Mouse (Mus musculus) heart, embryonic 15.5 days (tissue): ENCODE data around the gene Lix1l. TPM values are rescaled to one million over a fixed set of nuclear protein-coding genes. Genes with fewer than 3 reads are reported as not detected.

Source experiments
- ATAC-seq: fragments of 200-750 bp; cut with Nextera tagmentation; replicated peaks from 2 replicates; pipeline ENCODE4 v1.8.0; 2017; ENCODE audit warnings: low read depth, moderate TSS enrichment; ENCODE audit not compliant: insufficient number of reproducible peaks, insufficient read depth, low FRiP score
- H3K27ac ChIP-seq: fragments of 300-500 bp; sonication (generic); 2 replicates; pipeline ENCODE4 v1.5.1; 2015; ENCODE audit warnings: mild to moderate bottlenecking, inconsistent platforms
- H3K27me3 ChIP-seq: fragments of 300-500 bp; sonication (generic); 2 replicates; pipeline ENCODE4 v1.6.1; 2015; ENCODE audit warnings: inconsistent platforms
- H3K36me3 ChIP-seq: fragments of 300-500 bp; sonication (generic); 2 replicates; pipeline ENCODE4 v1.6.1; 2015; ENCODE audit warnings: mild to moderate bottlenecking, inconsistent platforms
- H3K4me1 ChIP-seq: fragments of 300-500 bp; sonication (generic); replicated peaks from 2 replicates; pipeline ENCODE4 v1.6.1; 2015; ENCODE audit warnings: inconsistent platforms
- H3K4me2 ChIP-seq: fragments of 300-500 bp; sonication (generic); 2 replicates; pipeline ENCODE4 v1.6.1; 2015; ENCODE audit warnings: inconsistent platforms, mild to moderate bottlenecking, moderate library complexity
- H3K4me3 ChIP-seq: fragments of 300-500 bp; sonication (generic); 2 replicates; pipeline ENCODE4 v1.5.1; 2015; ENCODE audit warnings: mild to moderate bottlenecking, inconsistent platforms
- H3K9ac ChIP-seq: fragments of 300-500 bp; sonication (generic); 2 replicates; pipeline ENCODE4 v1.6.1; 2015; ENCODE audit warnings: mild to moderate bottlenecking, inconsistent platforms
- H3K9me3 ChIP-seq: fragments of 300-500 bp; sonication (generic); replicated peaks from 2 replicates; pipeline ENCODE4 v1.6.1; 2016; ENCODE audit warnings: inconsistent platforms
- WGBS: fragments of 180-500 bp; shearing (Covaris S2); methylation state at CpG from one replicate; pipeline ENCODE4 v1.1.7; 2015; ENCODE audit warnings: mixed read lengths; 5-methylcytosine and 5-hydroxymethylcytosine counted together
- polyA plus RNA-seq: library from polyadenylated mRNA; unstranded; fragments of >200 nt; fragmentation: Nextera tagmentation; extraction: Ambion mirVana; gene quantifications from 2 replicates; pipeline ENCODE4 v1.2.1, GENCODE M21; 2015

The Lix1l gene
- polyA plus RNA-seq, 1 experiment from 2014 or later, result 5.3 TPM

- H3K36me3 ChIP-seq, result peaks cover 20% of the 10 kb centered on the region
- ATAC-seq, result no peak
- peaks cover 40% of the 10 kb centered on the region for H3K4me1 ChIP-seq
- H3K4me2 ChIP-seq, result peak overlapping the region; percentile 66
- no peaks in the 10 kb centered on the region for H3K27me3 ChIP-seq
- H3K9ac ChIP-seq, result peak overlapping the region; percentile 90
- H3K4me3 ChIP-seq, result peak overlapping the region; percentile 73
- 10% methylated on average over 10 of the region's 10 CpGs for WGBS
- H3K27ac ChIP-seq, result peak overlapping the region; percentile 96
- H3K9me3 ChIP-seq, result no peaks in the 10 kb centered on the region
Measured at GRCm38 (mm10) chr3:96558668-96559196, 42.2 kb upstream of the Lix1l start.

GRCm38 (mm10) chr3:96559398-96559910, 41.5 kb upstream of the Lix1l start:
- Histone ChIP-seq H3K27me3 (no peaks in the 10 kb centered on the region), H3K4me3 (peak overlapping the region; percentile 73), H3K4me2 (peak overlapping the region; percentile 66), H3K9me3 (no peaks in the 10 kb centered on the region), H3K27ac (peak overlapping the region; percentile 96), H3K4me1 (peaks cover 40% of the 10 kb centered on the region), H3K9ac (peak overlapping the region; percentile 90), H3K36me3 (peaks cover 20% of the 10 kb centered on the region)
- no peak for ATAC-seq
- 24% methylated on average over 12 of the region's 12 CpGs for WGBS

DNA sequence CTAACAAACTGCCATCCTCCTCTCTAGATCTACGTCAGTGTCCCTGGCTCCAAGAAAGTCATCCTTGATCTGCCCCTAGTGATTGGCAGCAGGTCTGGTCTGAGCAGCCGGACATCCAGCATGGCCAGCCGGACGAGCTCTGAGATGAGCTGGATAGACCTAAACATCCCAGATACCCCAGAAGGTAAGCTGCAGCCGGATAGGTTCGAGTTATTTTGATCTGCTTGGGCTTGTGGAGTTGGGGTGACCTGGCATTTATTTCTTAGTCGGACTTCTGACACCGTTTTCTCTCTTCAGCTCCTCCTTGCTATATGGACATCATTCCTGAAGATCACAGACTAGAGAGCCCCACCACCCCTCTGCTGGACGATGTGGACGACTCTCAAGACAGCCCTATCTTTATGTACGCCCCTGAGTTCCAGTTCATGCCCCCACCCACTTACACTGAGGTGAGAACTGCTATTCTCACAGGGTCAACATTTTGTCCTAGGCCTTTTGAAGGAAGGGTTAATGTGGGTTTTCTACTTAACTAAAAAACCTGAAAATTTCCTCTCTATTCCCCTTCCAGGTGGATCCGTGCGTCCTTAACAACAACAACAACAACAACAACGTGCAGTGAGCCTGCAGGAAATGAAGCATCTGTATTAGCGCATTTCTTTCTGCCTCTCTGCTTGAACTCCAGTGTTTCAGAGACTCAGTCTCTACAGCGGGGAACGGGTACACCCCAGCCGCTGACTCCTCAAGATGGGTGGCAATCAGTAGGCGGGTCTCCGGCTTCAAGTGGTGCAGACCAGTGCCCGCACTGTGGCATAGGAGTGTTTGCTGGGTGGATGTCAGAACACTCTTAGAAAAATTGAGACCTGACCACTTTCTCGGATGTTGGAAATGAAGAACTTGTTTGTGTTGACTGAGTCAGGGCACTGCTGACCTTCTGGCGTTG, 40.8 kb upstream of the Lix1l start:
- Histone ChIP-seq H3K9ac (peak overlapping the region; percentile 90), H3K36me3 (peaks cover 20% of the 10 kb centered on the region), H3K27me3 (no peaks in the 10 kb centered on the region), H3K27ac (peak overlapping the region; percentile 96), H3K4me1 (peaks cover 37% of the 10 kb centered on the region), H3K4me2 (peak overlapping the region; percentile 66), H3K9me3 (no peaks in the 10 kb centered on the region), H3K4me3 (peak overlapping the region; percentile 73)
- no peak for ATAC-seq
- 36% methylated on average over 23 of the region's 23 CpGs for WGBS

GRCm38 (mm10) chr3:96560881-96561668, 39.9 kb upstream of the Lix1l start:
- Histone ChIP-seq H3K27ac (peak overlapping the region; percentile 96), H3K36me3 (peaks cover 20% of the 10 kb centered on the region), H3K4me1 (peaks cover 28% of the 10 kb centered on the region), H3K4me2 (peak overlapping the region; percentile 66), H3K4me3 (peak overlapping the region; percentile 73), H3K27me3 (no peaks in the 10 kb centered on the region), H3K9ac (peak overlapping the region; percentile 90), H3K9me3 (no peaks in the 10 kb centered on the region)
- ATAC-seq, result no peak
- 56% methylated on average over 9 of the region's 9 CpGs for WGBS

- Histone ChIP-seq H3K4me2 (peak overlapping the region; percentile 66), H3K36me3 (peaks cover 20% of the 10 kb centered on the region), H3K4me1 (peaks cover 30% of the 10 kb centered on the region), H3K9ac (peak overlapping the region; percentile 36), H3K27ac (peak overlapping the region; percentile 96), H3K27me3 (no peaks in the 10 kb centered on the region), H3K4me3 (peak overlapping the region; percentile 73), H3K9me3 (no peaks in the 10 kb centered on the region)
- 33% methylated on average over 10 of the region's 10 CpGs for WGBS
- ATAC-seq, result no peak
Measured at GRCm38 (mm10) chr3:96561946-96562681, 38.8 kb upstream of the Lix1l start.

DNA sequence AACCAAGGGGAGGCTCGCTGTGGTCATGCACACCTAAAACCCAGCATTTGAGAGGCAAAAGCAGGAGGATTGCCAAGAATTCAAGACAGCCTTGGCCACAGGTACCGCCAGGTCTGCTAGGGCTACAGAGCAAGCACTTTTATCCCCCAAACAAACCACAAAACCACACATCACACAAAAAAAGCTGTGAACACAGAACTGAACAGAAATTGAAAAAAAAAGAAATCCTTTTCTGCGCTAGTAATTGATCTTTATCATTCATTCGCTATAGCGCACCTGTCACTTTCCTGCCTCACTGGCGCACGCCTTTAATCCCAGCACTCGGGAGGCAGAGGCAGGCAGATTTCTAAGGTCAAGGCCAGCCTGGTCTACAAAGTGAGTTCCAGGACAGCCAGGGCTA, 37.7 kb upstream of the Lix1l start:
- peaks cover 30% of the 10 kb centered on the region for H3K4me1 ChIP-seq
- H3K9me3 ChIP-seq, result no peaks in the 10 kb centered on the region
- no peak overlapping the region for H3K9ac ChIP-seq
- peak overlapping the region; percentile 96 for H3K27ac ChIP-seq
- 82% methylated on average over 8 of the region's 8 CpGs for WGBS
- no peak overlapping the region for H3K4me2 ChIP-seq
- no peak for ATAC-seq
- H3K4me3 ChIP-seq, result no peak overlapping the region
- peaks cover 20% of the 10 kb centered on the region for H3K36me3 ChIP-seq
- H3K27me3 ChIP-seq, result no peaks in the 10 kb centered on the region

DNA sequence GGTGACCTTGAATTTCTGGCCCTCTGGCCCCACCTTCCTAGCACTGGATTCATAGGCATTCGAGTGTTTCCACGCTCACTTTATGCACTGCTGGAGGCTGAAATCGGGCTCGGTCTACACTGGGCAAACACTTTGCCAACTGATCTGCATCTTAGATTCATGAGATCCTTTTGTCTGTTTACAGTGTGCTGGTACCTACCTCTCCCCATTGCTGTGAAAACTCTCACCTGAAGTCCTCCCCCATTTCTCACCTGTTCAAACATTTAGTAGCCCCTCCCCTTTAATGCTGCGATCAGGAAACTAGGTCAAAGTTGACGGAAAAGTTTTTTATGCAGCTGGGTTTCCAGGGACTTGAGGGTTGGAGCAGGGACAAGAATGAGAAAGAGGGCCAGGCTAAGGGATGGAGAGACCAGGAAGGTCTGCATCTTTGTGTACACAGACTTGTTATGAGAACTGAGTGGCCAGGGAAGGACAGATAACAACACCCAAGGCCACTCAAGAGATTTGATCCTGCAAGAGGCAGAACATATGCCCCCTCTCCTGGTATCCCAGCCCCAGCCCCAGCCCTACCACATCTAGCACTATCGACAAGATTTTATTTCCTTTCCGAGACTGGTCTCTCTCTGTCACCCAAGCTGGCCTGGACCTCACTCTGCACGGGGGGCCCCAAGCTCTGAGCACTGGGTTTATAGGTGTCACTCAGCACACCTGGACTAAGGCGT, 36.9 kb upstream of the Lix1l start:
- whole genome bisulfite sequencing, result 38% methylated on average over 10 of the region's 10 CpGs
- ATAC-seq, result no peak; the same call in 1 of the 2 replicates
- no peaks in the 10 kb centered on the region for H3K9me3 ChIP-seq
- peaks cover 30% of the 10 kb centered on the region for H3K4me1 ChIP-seq
- peak overlapping the region; percentile 8 for H3K4me2 ChIP-seq
- peaks cover 20% of the 10 kb centered on the region for H3K36me3 ChIP-seq
- no peak overlapping the region for H3K4me3 ChIP-seq
- no peak overlapping the region for H3K9ac ChIP-seq
- peak overlapping the region; percentile 96 for H3K27ac ChIP-seq
- no peaks in the 10 kb centered on the region for H3K27me3 ChIP-seq

- peaks cover 36% of the 10 kb centered on the region for H3K4me1 ChIP-seq
Measured at GRCm38 (mm10) chr3:96564633-96565032, 36.3 kb upstream of the Lix1l start.

DNA sequence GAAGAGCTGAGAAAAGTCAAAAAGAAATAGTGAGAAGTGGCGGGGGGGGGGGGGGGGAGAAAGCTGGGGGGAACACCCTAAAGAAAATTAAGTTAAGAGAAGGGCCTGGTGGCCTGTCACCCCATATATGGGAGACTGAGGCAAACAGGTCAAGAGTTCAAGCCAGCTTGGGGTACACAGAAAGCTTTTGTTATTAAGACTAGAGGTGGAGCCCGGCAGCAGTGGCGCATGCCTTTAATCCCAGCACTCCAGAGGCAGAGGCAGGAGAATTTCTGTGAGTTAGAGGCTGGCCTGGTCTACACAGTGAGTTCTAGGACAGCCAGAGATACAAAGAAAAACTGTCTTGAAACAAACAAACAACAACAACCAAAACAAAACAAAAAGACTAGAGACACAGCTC, 35.8 kb upstream of the Lix1l start:
- Histone ChIP-seq H3K27me3 (no peaks in the 10 kb centered on the region), H3K9me3 (no peaks in the 10 kb centered on the region), H3K9ac (no peak overlapping the region), H3K27ac (peak overlapping the region; percentile 96), H3K4me1 (peaks cover 40% of the 10 kb centered on the region), H3K4me2 (0 out of 2 replicates have a peak overlapping the region, but pooled peaks have one; percentile 9), H3K36me3 (peaks cover 13% of the 10 kb centered on the region; the same call in 1 of the 2 replicates), H3K4me3 (no peak overlapping the region)
- 90% methylated on average over 2 of the region's 3 CpGs for WGBS
- no peak for ATAC-seq

More at GRCm38 (mm10) chr3:96564633-96565032, 36.3 kb upstream of the Lix1l start:
- H3K4me3 ChIP-seq, result no peak overlapping the region
- H3K36me3 ChIP-seq, result peaks cover 17% of the 10 kb centered on the region
- WGBS, result 50% methylated on average over 7 of the region's 7 CpGs
- no peaks in the 10 kb centered on the region for H3K9me3 ChIP-seq
- H3K9ac ChIP-seq, result no peak overlapping the region
- no peak; the same call in 1 of the 2 replicates for ATAC-seq
- peak overlapping the region; percentile 9 for H3K4me2 ChIP-seq
- peak overlapping the region; percentile 96 for H3K27ac ChIP-seq
- no peaks in the 10 kb centered on the region for H3K27me3 ChIP-seq
